Mouse (Mus musculus) layer of hippocampus, adult 2 months (tissue): ENCODE data around the gene Exog. TPM values are rescaled to one million over a fixed set of nuclear protein-coding genes. Genes with fewer than 3 reads are reported as not detected.
A peak's percentile ranks its signal among the peaks of the same experiment; 100 is the strongest.

Experiments
- DNase-seq, 2 experiments: peaks; one replicate each; pipeline ENCODE4 v3.0.0; 2022; ENCODE audit warnings: low spot score in 2 of 2
- H3K27ac ChIP-seq: fragments of 200-600 bp; 2 replicates; pipeline ENCODE4 v1.8.1; 2022
- H3K4me3 ChIP-seq: fragments of 200-600 bp; 2 replicates; pipeline ENCODE4 v1.8.1; 2022; ENCODE audit warnings: mild to moderate bottlenecking
- CTCF ChIP-seq: fragments of 200-600 bp; conservative IDR thresholded peaks from 2 replicates; pipeline ENCODE4 v1.8.1; 2022; ENCODE audit warnings: antibody characterized with exemption, mild to moderate bottlenecking, moderate library complexity
- total RNA-seq, 2 experiments: library from RNA; stranded (reverse); gene quantifications; 2 replicates each; pipeline ENCODE4 v1.2.3; 2021

Gene Exog
- total RNA-seq, 2 experiments from 2014 or later, result 17.1 to 19.1 TPM

DNA sequence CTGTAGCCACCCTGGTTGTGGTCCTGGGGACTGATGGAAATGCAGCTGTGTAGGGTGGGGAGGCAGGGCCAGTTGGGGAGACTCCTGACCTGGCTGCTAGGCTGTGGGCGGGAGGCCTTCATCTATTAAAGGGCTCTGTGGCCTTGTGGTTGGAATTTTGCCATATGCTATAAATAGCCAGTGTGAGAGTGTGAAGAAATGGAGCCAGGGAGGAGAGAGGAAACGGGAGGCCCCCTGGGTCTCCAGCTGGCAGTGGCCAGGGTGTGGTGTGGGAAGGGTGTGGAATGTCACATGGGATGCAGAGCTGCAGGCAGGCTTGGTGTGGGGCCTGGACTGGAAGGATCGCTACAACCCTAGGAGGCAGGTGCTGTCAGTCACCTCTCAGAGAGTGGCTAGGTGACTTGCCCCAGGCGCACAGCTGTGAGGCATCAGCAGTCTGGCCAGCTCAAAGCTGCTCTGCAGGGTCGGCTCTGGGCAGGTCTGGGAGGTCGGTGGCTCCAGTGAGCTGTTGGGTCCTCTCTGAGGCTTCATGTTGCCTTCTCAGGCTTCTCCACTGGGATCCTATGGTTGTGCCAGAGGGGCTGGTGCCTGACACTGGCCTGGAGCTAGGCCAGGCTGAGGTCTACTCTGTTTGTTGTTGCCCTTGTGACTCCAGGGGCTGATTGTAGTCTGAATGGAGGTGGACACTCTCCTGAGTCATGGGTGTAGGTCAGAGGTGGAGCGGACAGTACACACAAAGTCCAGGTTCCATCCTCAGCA is 19.3 kb upstream of the Exog start:
- no peak overlapping the region for H3K4me3 ChIP-seq
- no peak for DNase-seq
- no peak for TF ChIP-seq CTCF
- peak overlapping the region; percentile 14; the same call in 1 of the 2 replicates for H3K27ac ChIP-seq

GRCm38 (mm10) chr9:119425976-119426415 is 18.7 kb upstream of the Exog start:
- Histone ChIP-seq H3K27ac (0 out of 2 replicates have a peak overlapping the region, but pooled peaks have one; percentile 14), H3K4me3 (no peak overlapping the region)
- no peak for DNase-seq
- TF ChIP-seq CTCF, result no peak

GRCm38 (mm10) chr9:119426483-119426882 is 18.3 kb upstream of the Exog start:
- no peak overlapping the region for H3K27ac ChIP-seq
- DNase-seq, result no peak
- H3K4me3 ChIP-seq, result no peak overlapping the region
- no peak for TF ChIP-seq CTCF

DNA sequence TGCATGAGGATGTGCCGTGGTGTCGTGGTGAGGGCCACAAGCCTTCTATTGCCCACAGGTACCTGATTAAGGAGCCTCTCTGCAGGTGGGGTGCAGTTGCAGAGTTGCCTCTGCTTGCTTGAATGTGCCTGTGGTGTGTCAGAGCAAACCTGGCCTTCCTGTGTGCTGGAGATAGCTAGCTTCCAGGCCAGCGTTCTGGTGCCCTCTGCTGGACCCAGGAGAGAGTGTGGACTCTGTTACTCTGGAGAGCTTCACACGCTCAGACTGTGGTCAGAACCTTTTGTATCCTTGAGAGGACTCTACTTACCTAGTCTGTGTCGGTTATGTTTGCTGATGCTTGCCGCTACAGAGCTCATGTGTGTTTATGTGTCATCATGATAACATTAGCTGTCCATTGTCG is 14.4 kb upstream of the Exog start:
- no peak overlapping the region for H3K4me3 ChIP-seq
- TF ChIP-seq CTCF, result peak; percentile 90
- no peak overlapping the region for H3K27ac ChIP-seq
- DNase-seq, result peak; percentile 63 to 77

DNA sequence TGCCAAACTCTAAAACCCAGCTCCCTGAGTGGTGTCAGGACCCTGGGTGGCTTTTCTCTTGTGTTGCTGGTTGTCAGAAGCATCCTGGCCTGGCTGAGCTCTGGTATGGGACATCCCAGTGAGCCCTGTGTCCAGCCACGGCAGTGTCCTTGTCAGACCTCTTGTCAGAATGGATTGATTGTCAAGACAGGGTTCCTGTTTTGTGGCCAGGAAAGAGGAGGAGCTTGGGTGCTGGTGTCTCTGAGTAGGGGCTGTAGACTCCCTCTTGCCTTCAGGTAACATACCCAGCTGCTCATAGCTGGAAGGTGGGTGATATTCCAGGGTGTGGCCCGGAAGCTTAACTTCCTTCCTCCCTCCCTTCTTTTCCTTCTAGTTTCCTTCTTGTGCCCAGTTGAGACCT is 8.9 kb upstream of the Exog start:
- TF ChIP-seq CTCF, result no peak
- H3K27ac ChIP-seq, result no peak overlapping the region
- no peak overlapping the region for H3K4me3 ChIP-seq
- DNase-seq, result no peak

GRCm38 (mm10) chr9:119438065-119438464 is 6.7 kb upstream of the Exog start:
- TF ChIP-seq CTCF, result no peak
- no peak overlapping the region for H3K27ac ChIP-seq
- no peak overlapping the region for H3K4me3 ChIP-seq
- DNase-seq, result no peak

GRCm38 (mm10) chr9:119438498-119439000 is 6.2 kb upstream of the Exog start:
- no peak for DNase-seq
- Histone ChIP-seq H3K4me3 (no peak overlapping the region), H3K27ac (no peak overlapping the region)
- no peak for TF ChIP-seq CTCF

DNA sequence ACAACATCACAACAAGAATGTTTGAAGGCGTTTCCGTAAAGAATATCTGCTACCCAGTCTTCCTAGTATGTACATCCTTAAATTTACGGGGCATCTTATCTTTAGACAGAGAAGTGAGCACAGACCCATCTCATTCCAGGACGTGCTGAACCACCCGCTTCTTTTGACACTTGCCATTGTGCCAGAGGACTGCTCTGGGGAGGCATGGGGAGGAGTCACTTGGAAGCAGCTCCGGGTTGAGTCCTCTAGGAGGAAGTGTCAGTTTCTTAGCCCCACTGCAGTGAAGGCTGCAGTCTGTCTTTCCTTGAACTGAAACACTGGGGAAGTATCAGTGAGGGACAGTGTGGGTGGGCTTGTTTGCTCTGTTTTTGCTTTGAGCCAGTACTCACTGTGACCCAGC is 994 bp downstream of the Exog start:
- DNase-seq, result no peak
- Histone ChIP-seq H3K27ac (no peak overlapping the region), H3K4me3 (peak overlapping the region; percentile 95)
- no peak for TF ChIP-seq CTCF

- H3K4me3 ChIP-seq, result no peak overlapping the region
- no peak overlapping the region for H3K27ac ChIP-seq
- TF ChIP-seq CTCF, result no peak
- no peak for DNase-seq
Measured at GRCm38 (mm10) chr9:119455967-119456366, 11.2 kb downstream of the Exog start.

GRCm38 (mm10) chr9:119457122-119457521 is 12.4 kb downstream of the Exog start:
- DNase-seq, result no peak
- no peak for TF ChIP-seq CTCF
- Histone ChIP-seq H3K4me3 (no peak overlapping the region), H3K27ac (no peak overlapping the region)

DNA sequence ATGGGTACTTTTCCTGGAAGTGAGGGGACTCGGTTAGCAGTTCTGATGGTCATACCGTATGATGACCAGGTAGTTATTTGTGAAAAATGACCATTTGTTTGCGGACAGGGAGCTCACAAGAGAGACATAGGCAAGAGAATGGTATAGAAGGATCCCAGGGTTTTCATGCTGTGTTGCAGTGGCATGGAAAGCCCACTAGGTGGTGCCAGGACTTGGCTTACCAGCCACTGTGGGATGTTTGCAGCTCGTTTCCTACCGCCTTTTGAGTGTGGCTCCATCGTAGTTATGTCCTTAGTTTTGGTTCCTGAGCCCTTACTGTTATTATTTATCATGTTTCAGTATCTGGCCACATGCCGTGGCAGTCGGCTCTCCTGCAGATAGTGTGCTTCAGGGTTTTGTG is 15.7 kb downstream of the Exog start:
- Histone ChIP-seq H3K4me3 (no peak overlapping the region), H3K27ac (no peak overlapping the region)
- peak; percentile 99 for TF ChIP-seq CTCF
- peak; percentile 71 to 84 for DNase-seq

- Histone ChIP-seq H3K4me3 (no peak overlapping the region), H3K27ac (no peak overlapping the region)
- DNase-seq, result no peak
- TF ChIP-seq CTCF, result no peak
Measured at GRCm38 (mm10) chr9:119465056-119465455, 20.3 kb downstream of the Exog start.

GRCm38 (mm10) chr9:119465595-119465994 is 20.9 kb downstream of the Exog start:
- Histone ChIP-seq H3K4me3 (no peak overlapping the region), H3K27ac (no peak overlapping the region)
- peak; percentile 66 for TF ChIP-seq CTCF
- DNase-seq, result no peak

DNA sequence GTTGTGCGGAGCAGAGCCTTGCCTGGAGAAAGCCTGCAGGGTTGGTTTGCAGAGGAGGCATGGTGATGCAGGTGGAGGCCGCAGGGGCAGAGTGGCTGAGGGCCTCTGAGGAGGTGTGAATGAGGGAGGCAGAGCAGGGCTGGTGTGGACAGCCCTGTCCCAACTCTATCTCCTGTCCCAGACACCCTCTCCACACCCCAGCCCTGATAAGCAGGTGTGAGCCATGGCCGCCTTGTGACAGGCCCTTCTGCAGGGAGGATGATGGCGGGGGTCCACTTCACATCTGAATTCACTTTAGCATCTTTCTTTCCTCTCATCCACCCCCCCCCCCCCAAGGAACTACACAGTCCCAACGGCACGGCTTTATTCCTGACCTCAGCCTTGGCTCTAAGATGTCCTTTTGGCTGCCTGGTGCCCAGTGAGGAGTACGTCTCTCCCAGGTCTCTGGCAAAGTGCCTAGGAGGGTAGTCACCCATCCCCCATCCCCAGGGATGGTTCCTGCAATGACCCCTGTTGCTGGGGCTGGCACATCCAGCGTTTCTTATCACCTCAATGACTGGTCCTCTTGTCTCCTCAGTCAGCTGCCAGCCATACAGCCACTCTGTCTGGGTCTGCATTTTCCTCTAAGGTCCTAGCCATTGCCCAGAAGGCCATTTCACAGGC is 25.1 kb downstream of the Exog start:
- no peak overlapping the region for H3K27ac ChIP-seq
- DNase-seq, result no peak
- no peak for TF ChIP-seq CTCF
- no peak overlapping the region for H3K4me3 ChIP-seq
